Mouse (Mus musculus) heart, embryonic 12.5 days (tissue): Measurements from ENCODE around the gene V1rd19. TPM values are rescaled to one million over a fixed set of nuclear protein-coding genes. Genes with fewer than 3 reads are reported as not detected.
"Not testable (repeated sequence)": the region's sequence is repeated elsewhere in the genome, so short reads cannot be mapped to it uniquely, and the experiment has no call there.

ENCODE experiments used
- ATAC-seq: fragments of 200-750 bp; cut with Nextera tagmentation; 2 replicates; pipeline ENCODE4 v1.8.0; 2017; ENCODE audit warnings: moderate TSS enrichment, moderate library complexity; ENCODE audit not compliant: insufficient number of reproducible peaks, low FRiP score
- H3K27ac ChIP-seq: fragments of 300-500 bp; sonication (generic); 2 replicates; pipeline ENCODE4 v1.5.1; 2016; ENCODE audit warnings: mild to moderate bottlenecking, moderate library complexity; ENCODE audit not compliant: poor library complexity, severe bottlenecking
- H3K27me3 ChIP-seq: fragments of 300-500 bp; sonication (generic); replicated peaks from 2 replicates; pipeline ENCODE4 v1.6.1; 2016; ENCODE audit warnings: mild to moderate bottlenecking, moderate library complexity
- H3K36me3 ChIP-seq: fragments of 300-500 bp; sonication (generic); 2 replicates; pipeline ENCODE4 v1.6.1; 2016; ENCODE audit warnings: mild to moderate bottlenecking, moderate library complexity
- H3K4me1 ChIP-seq: fragments of 300-500 bp; sonication (generic); replicated peaks from 2 replicates; pipeline ENCODE4 v1.6.1; 2016; ENCODE audit warnings: mild to moderate bottlenecking
- H3K4me2 ChIP-seq: fragments of 300-500 bp; sonication (generic); 2 replicates; pipeline ENCODE4 v1.6.1; 2016; ENCODE audit warnings: mild to moderate bottlenecking, moderate library complexity
- H3K4me3 ChIP-seq: fragments of 300-500 bp; sonication (generic); 2 replicates; pipeline ENCODE4 v1.5.1; 2016; ENCODE audit warnings: mild to moderate bottlenecking
- H3K9ac ChIP-seq: fragments of 300-500 bp; sonication (generic); 2 replicates; pipeline ENCODE4 v1.6.1; 2016; ENCODE audit warnings: mild to moderate bottlenecking, moderate library complexity
- H3K9me3 ChIP-seq: fragments of 300-500 bp; sonication (generic); replicated peaks from 2 replicates; pipeline ENCODE4 v1.6.1; 2016; ENCODE audit warnings: mild to moderate bottlenecking, moderate library complexity
- WGBS: fragments of 180-500 bp; shearing (Covaris S2); methylation state at CpG from one replicate; pipeline ENCODE4 v1.1.7; 2016; 5-methylcytosine and 5-hydroxymethylcytosine counted together
- polyA plus RNA-seq: library from polyadenylated mRNA; unstranded; fragments of >200 nt; fragmentation: Nextera tagmentation; extraction: Ambion mirVana; gene quantifications from 2 replicates; pipeline ENCODE4 v1.2.1, GENCODE M21; 2016

The V1rd19 gene
- polyA plus RNA-seq: not detected in 2 replicates

- Histone ChIP-seq H3K36me3 (no peaks in the 10 kb centered on the region), H3K4me2 (no peak within 1 kb of the TSS), H3K4me1 (no peaks in the 10 kb centered on the region), H3K9me3 (peaks cover 8% of the 10 kb centered on the region), H3K27me3 (no peaks in the 10 kb centered on the region), H3K9ac (no peak within 1 kb of the TSS), H3K27ac (no peak within 1 kb of the TSS), H3K4me3 (no peak within 1 kb of the TSS)
- no peak for ATAC-seq
- 68% methylated on average over 2 of the region's 2 CpGs for WGBS
Measured at GRCm38 (mm10) chr7:24001391-24001790, at the start of gene V1rd19. Gene V1rd19, plus strand, starts transcription at chr7:24001691.

GRCm38 (mm10) chr7:23968044-23968443 is 33.4 kb upstream of the V1rd19 start:
- H3K4me3 ChIP-seq, H3K4me1 ChIP-seq, H3K36me3 ChIP-seq, ATAC-seq, H3K9ac ChIP-seq, H3K27me3 ChIP-seq, H3K4me2 ChIP-seq, H3K27ac ChIP-seq: not testable (repeated sequence)
- WGBS: 57% methylated on average over 3 of the region's 3 CpGs
- H3K9me3 ChIP-seq: peaks cover 48% of the 10 kb centered on the region

- not testable (repeated sequence) for H3K4me1 ChIP-seq, H3K27me3 ChIP-seq, H3K4me2 ChIP-seq, H3K4me3 ChIP-seq, ATAC-seq, H3K9ac ChIP-seq, H3K27ac ChIP-seq, H3K36me3 ChIP-seq
- H3K9me3 ChIP-seq: peaks cover 30% of the 10 kb centered on the region
- WGBS: 68% methylated on average over 9 of the region's 9 CpGs
Measured at GRCm38 (mm10) chr7:23974315-23974714, 27.2 kb upstream of the V1rd19 start, which contains the start of gene Vmn1r181. Gene Vmn1r181, plus strand, starts transcription at chr7:23974615.

- WGBS: 73% methylated on average over 4 of the region's 4 CpGs
- no peaks in the 10 kb centered on the region for H3K27me3 ChIP-seq
- H3K4me1 ChIP-seq: no peaks in the 10 kb centered on the region
- no peaks in the 10 kb centered on the region for H3K9me3 ChIP-seq
- no peak within 1 kb of the TSS for H3K4me3 ChIP-seq
- H3K27ac ChIP-seq: no peak within 1 kb of the TSS
- ATAC-seq: no peak
- no peaks in the 10 kb centered on the region for H3K36me3 ChIP-seq
- no peak within 1 kb of the TSS for H3K9ac ChIP-seq
- H3K4me2 ChIP-seq: no peak within 1 kb of the TSS
Measured at GRCm38 (mm10) chr7:24052660-24053304, 51.3 kb downstream of the V1rd19 start, which contains the start of gene Vmn1r183. Gene Vmn1r183, plus strand, starts transcription at chr7:24053254.

Other genes starting within 250 kb of the V1rd19 start
- gene Vmn1r174, start 249.4 kb upstream of the V1rd19 start, polyA plus RNA-seq: not detected in 2 replicates
- gene Vmn1r175, start 191.0 kb upstream of the V1rd19 start, polyA plus RNA-seq: not detected in 2 replicates
- not detected in 2 replicates for gene Vmn1r176, start 164.3 kb upstream of the V1rd19 start, polyA plus RNA-seq
- not detected in 2 replicates for gene Vmn1r177, start 135.2 kb upstream of the V1rd19 start, polyA plus RNA-seq
- gene Vmn1r178, start 109.7 kb upstream of the V1rd19 start, polyA plus RNA-seq: not detected in 2 replicates
- not detected in 2 replicates for gene Vmn1r179, start 74.7 kb upstream of the V1rd19 start, polyA plus RNA-seq
- not detected in 2 replicates for gene Vmn1r180, start 51.1 kb upstream of the V1rd19 start, polyA plus RNA-seq
- not detected in 2 replicates for gene Vmn1r181, start 27.1 kb upstream of the V1rd19 start, polyA plus RNA-seq
- 0.01 TPM in 1 of 2 replicates, not detected in the other for gene Vmn1r183, start 51.6 kb downstream of the V1rd19 start, polyA plus RNA-seq
- 15.5 and 16.1 TPM in 2 replicates for gene Zfp180, start 80.2 kb downstream of the V1rd19 start, polyA plus RNA-seq
- gene Zfp112, start 110.6 kb downstream of the V1rd19 start, polyA plus RNA-seq: 4.2 TPM in 2 replicates
- gene Zfp235, start 132.5 kb downstream of the V1rd19 start, polyA plus RNA-seq: 7.4 and 8.3 TPM in 2 replicates
- 3.7 and 4.0 TPM in 2 replicates for gene Zfp114, start 173.4 kb downstream of the V1rd19 start, polyA plus RNA-seq
- gene Zfp111, start 209.8 kb downstream of the V1rd19 start, polyA plus RNA-seq: 8.0 and 8.3 TPM in 2 replicates
- 3.1 and 4.6 TPM in 2 replicates for gene Zfp109, start 235.9 kb downstream of the V1rd19 start, polyA plus RNA-seq